Mouse (Mus musculus): ENCODE results near the gene Dagla.

DNA sequence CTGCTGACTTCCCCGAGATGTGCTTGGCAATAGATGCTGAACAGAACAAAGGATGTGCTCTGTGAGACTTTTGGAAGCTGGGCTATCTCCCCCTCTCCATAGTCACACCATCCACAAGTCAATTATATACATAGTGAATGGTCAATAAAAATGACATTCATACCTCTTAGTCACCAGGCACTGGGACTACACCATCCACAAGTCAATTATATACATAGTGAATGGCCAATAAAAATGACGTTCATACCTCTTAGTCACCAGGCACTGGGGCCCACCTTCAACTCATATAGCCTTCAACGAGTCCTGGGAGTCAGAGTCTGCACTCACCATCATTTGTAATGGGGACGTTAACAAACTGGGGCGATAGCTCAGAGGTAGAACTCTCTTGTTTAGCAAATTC, 19.2 kb upstream of the Dagla start:
- TF ChIP-seq CTCF (IDR thresholded peaks at IDR 0.05; ENCODE audit: insufficient read depth, low read depth, low read length), result no peak
- TF ChIP-seq POLR2A (IDR thresholded peaks at IDR 0.05; ENCODE audit: insufficient read depth, low read depth, low read length), result no peak

Data from olfactory bulb, adult 2 months (tissue).